Mouse (Mus musculus): ENCODE data around the gene Gpc3. TPM values are rescaled to one million over a fixed set of nuclear protein-coding genes. Genes with fewer than 3 reads are reported as not detected.
A peak's percentile ranks its signal among the peaks of the same experiment; 100 is the strongest.

Gene Gpc3
- polyA plus RNA-seq, 2 experiments = 181 to 240 TPM

GRCm38 (mm10) chrX:52632688-52633324, 19.1 kb upstream of the Gpc3 start:
- H3K36me3 ChIP-seq (replicated peaks; ENCODE audit: control insufficient read depth, insufficient read depth, low read depth) = no peaks in the 10 kb centered on the region
- no peak overlapping the region for H3K27ac ChIP-seq
- H3K4me3 ChIP-seq (ENCODE audit: insufficient read depth in 1 of 2, low read depth in 2 of 2, low read length in 2 of 2) = no peak overlapping the region
- DNase-seq (ENCODE audit: low read depth in 3 of 3, low spot score in 3 of 3) (no peak), ATAC-seq (ENCODE audit: insufficient read depth) (no peak)
- no peak overlapping the region for H3K4me2 ChIP-seq (ENCODE audit: low read depth)
- TF ChIP-seq CTCF (IDR thresholded peaks at IDR 0.05; ENCODE audit: low read depth) = no peak
- no peak for TF ChIP-seq EP300 (IDR thresholded peaks at IDR 0.05; ENCODE audit: low read depth)
- no peak overlapping the region for H3K9ac ChIP-seq (replicated peaks)
- H3K4me1 ChIP-seq (replicated peaks; ENCODE audit: control insufficient read depth in 2 of 2, insufficient read depth in 2 of 2, low read length in 1 of 2) = peaks cover 0 to 2% of the 10 kb centered on the region in 2 experiments; a peak in 2 of 4 replicates
- no peaks in the 10 kb centered on the region for H3K27me3 ChIP-seq (ENCODE audit: control insufficient read depth, insufficient read depth, low read length)
- 14% methylated on average over 7 of the region's 7 CpGs for WGBS (ENCODE audit: insufficient replicate concordance)
- no peaks in the 10 kb centered on the region for H3K9me3 ChIP-seq (ENCODE audit: control insufficient read depth, low read length)

- peaks cover 0 to 2% of the 10 kb centered on the region in 2 experiments; a peak in 2 of 4 replicates for H3K4me1 ChIP-seq (replicated peaks; ENCODE audit: control insufficient read depth in 2 of 2, insufficient read depth in 2 of 2, low read length in 1 of 2)
- no peak for ATAC-seq (ENCODE audit: insufficient read depth)
- DNase-seq (ENCODE audit: low read depth in 3 of 3, low spot score in 3 of 3) = no peak
- WGBS (ENCODE audit: insufficient replicate concordance) = 43% methylated on average over 5 of the region's 6 CpGs
- H3K27me3 ChIP-seq (ENCODE audit: control insufficient read depth, insufficient read depth, low read length) = no peaks in the 10 kb centered on the region
- no peaks in the 10 kb centered on the region for H3K9me3 ChIP-seq (ENCODE audit: control insufficient read depth, low read length)
- H3K4me2 ChIP-seq (ENCODE audit: low read depth) = no peak overlapping the region
- no peaks in the 10 kb centered on the region for H3K36me3 ChIP-seq (replicated peaks; ENCODE audit: control insufficient read depth, insufficient read depth, low read depth)
- no peak overlapping the region for H3K9ac ChIP-seq (replicated peaks)
- H3K27ac ChIP-seq = no peak overlapping the region
- TF ChIP-seq CTCF (IDR thresholded peaks at IDR 0.05; ENCODE audit: low read depth) (no peak), EP300 (IDR thresholded peaks at IDR 0.05; ENCODE audit: low read depth) (no peak)
- H3K4me3 ChIP-seq (ENCODE audit: insufficient read depth in 1 of 2, low read depth in 2 of 2, low read length in 2 of 2) = no peak overlapping the region
These were observed 13.4 kb upstream of the Gpc3 start for GRCm38 (mm10) chrX:52626963-52627716.

DNA sequence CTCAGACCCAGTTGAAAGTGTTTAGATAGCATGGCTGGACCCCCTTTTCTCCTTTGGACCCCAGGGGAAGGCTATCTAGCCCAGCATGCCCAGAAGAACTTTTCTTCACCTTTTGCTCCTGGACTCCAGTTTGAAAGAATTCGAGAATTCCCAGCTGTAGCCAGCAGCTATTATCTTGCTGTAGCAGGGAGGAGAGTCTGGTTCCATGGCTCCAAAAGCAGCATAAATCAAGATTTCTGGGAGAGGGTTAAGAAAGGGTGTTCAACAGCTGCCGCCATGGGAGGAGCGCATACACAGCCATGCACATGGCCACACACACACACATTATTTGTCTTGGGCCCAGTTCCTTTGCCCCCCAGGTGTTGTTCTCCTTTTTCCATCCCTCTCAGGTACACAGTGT, 4.1 kb upstream of the Gpc3 start:
- Histone ChIP-seq H3K4me1 (replicated peaks; ENCODE audit: control insufficient read depth in 2 of 2, insufficient read depth in 2 of 2, low read length in 1 of 2) (no peaks in the 10 kb centered on the region), H3K27ac (no peak overlapping the region), H3K27me3 (ENCODE audit: control insufficient read depth, insufficient read depth, low read length) (peaks cover 12% of the 10 kb centered on the region), H3K4me3 (ENCODE audit: insufficient read depth in 1 of 2, low read depth in 2 of 2, low read length in 2 of 2) (no peak overlapping the region), H3K4me2 (ENCODE audit: low read depth) (no peak overlapping the region), H3K9ac (replicated peaks) (no peak overlapping the region), H3K9me3 (ENCODE audit: control insufficient read depth, low read length) (no peaks in the 10 kb centered on the region), H3K36me3 (replicated peaks; ENCODE audit: control insufficient read depth, insufficient read depth, low read depth) (no peaks in the 10 kb centered on the region)
- 51% methylated on average over 3 of the region's 3 CpGs for WGBS (ENCODE audit: insufficient replicate concordance)
- ATAC-seq (ENCODE audit: insufficient read depth) = no peak
- TF ChIP-seq EP300 (IDR thresholded peaks at IDR 0.05; ENCODE audit: low read depth) = no peak
- no peak for TF ChIP-seq CTCF (IDR thresholded peaks at IDR 0.05; ENCODE audit: low read depth)
- no peak for DNase-seq (ENCODE audit: low read depth in 3 of 3, low spot score in 3 of 3)

DNA sequence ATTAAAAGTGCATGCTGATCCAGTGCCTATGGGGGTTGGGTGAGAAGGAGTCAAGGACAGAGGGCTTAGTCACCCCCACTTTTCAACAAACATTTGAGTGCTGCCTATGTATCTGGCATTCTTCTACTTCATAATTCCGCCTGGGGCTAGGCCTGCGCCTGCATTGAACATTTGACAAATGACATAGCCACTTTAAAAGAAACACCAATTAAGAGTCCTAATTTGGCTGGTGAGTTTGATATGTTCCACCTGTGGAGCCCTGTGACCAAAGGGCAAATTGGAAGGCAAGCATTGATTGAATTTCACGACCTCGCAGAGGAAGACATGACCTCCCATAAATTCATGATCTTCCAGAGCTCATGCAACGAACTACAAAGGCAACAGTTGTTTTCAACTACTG, 2.4 kb upstream of the Gpc3 start:
- 65% methylated on average over 5 of the region's 5 CpGs for WGBS (ENCODE audit: insufficient replicate concordance)
- Histone ChIP-seq H3K4me2 (ENCODE audit: low read depth) (no peak overlapping the region), H3K9ac (replicated peaks) (no peak overlapping the region), H3K9me3 (ENCODE audit: control insufficient read depth, low read length) (no peaks in the 10 kb centered on the region), H3K27ac (no peak overlapping the region), H3K4me1 (replicated peaks; ENCODE audit: control insufficient read depth in 2 of 2, insufficient read depth in 2 of 2, low read length in 1 of 2) (no peaks in the 10 kb centered on the region), H3K27me3 (ENCODE audit: control insufficient read depth, insufficient read depth, low read length) (peaks cover 16% of the 10 kb centered on the region), H3K36me3 (replicated peaks; ENCODE audit: control insufficient read depth, insufficient read depth, low read depth) (no peaks in the 10 kb centered on the region), H3K4me3 (ENCODE audit: insufficient read depth in 1 of 2, low read depth in 2 of 2, low read length in 2 of 2) (no peak overlapping the region)
- DNase-seq (ENCODE audit: low read depth in 3 of 3, low spot score in 3 of 3) = no peak
- ATAC-seq (ENCODE audit: insufficient read depth) = no peak
- no peak for TF ChIP-seq CTCF (IDR thresholded peaks at IDR 0.05; ENCODE audit: low read depth)
- TF ChIP-seq EP300 (IDR thresholded peaks at IDR 0.05; ENCODE audit: low read depth) = no peak

GRCm38 (mm10) chrX:52614031-52614381, 256 bp upstream of the Gpc3 start:
- TF ChIP-seq CTCF (IDR thresholded peaks at IDR 0.05; ENCODE audit: low read depth) = peak; percentile 15; the same call in 1 of the 2 replicates
- TF ChIP-seq EP300 (IDR thresholded peaks at IDR 0.05; ENCODE audit: low read depth) = no peak
- Histone ChIP-seq H3K9ac (replicated peaks) (no peak overlapping the region), H3K4me3 (ENCODE audit: insufficient read depth in 1 of 2, low read depth in 2 of 2, low read length in 2 of 2) (peak overlapping the region; percentile 21 to 44)

More at GRCm38 (mm10) chrX:52614031-52614381, 256 bp upstream of the Gpc3 start:
- no peaks in the 10 kb centered on the region for H3K36me3 ChIP-seq (replicated peaks; ENCODE audit: control insufficient read depth, insufficient read depth, low read depth)
- H3K27ac ChIP-seq = no peak overlapping the region
- no peaks in the 10 kb centered on the region for H3K4me1 ChIP-seq (replicated peaks; ENCODE audit: control insufficient read depth in 2 of 2, insufficient read depth in 2 of 2, low read length in 1 of 2)
- DNase-seq (ENCODE audit: low read depth in 3 of 3, low spot score in 3 of 3) (peak in 1 of 3 experiments; percentile 3), ATAC-seq (ENCODE audit: insufficient read depth) (peak; percentile 78)
- H3K9me3 ChIP-seq (ENCODE audit: control insufficient read depth, low read length) = no peaks in the 10 kb centered on the region
- 12% methylated on average over 19 of the region's 23 CpGs for WGBS (ENCODE audit: insufficient replicate concordance)
- H3K27me3 ChIP-seq (ENCODE audit: control insufficient read depth, insufficient read depth, low read length) = peaks cover 16% of the 10 kb centered on the region
- H3K4me2 ChIP-seq (ENCODE audit: low read depth) = peak overlapping the region; percentile 50

All from liver, embryonic 14.5 days (tissue).